Mouse (Mus musculus) midbrain, embryonic 10.5 days (tissue): ENCODE data around the gene Cdh4. TPM values are rescaled to one million over a fixed set of nuclear protein-coding genes. Genes with fewer than 3 reads are reported as not detected.

Source experiments
- DNase-seq: peaks from one replicate; pipeline ENCODE4 v3.0.0-alpha.2; 2017; ENCODE audit warnings: low spot score
- H3K27ac ChIP-seq: fragments of 300-500 bp; sonication (generic); replicated peaks from 2 replicates; pipeline ENCODE4 v1.5.1; 2016; ENCODE audit warnings: mild to moderate bottlenecking
- H3K27me3 ChIP-seq: fragments of 300-500 bp; sonication (generic); 2 replicates; pipeline ENCODE4 v1.6.1; 2016; ENCODE audit warnings: low read depth, mild to moderate bottlenecking; ENCODE audit not compliant: poor library complexity, severe bottlenecking
- H3K36me3 ChIP-seq: fragments of 300-500 bp; sonication (generic); 2 replicates; pipeline ENCODE4 v1.6.1; 2016; ENCODE audit warnings: mild to moderate bottlenecking, moderate library complexity
- H3K4me1 ChIP-seq: fragments of 300-500 bp; sonication (generic); 2 replicates; pipeline ENCODE4 v1.6.1; 2016
- H3K4me3 ChIP-seq: fragments of 300-500 bp; sonication (generic); 2 replicates; pipeline ENCODE4 v1.5.1; 2016; ENCODE audit warnings: mild to moderate bottlenecking, moderate library complexity
- H3K9me3 ChIP-seq: fragments of 300-500 bp; sonication (generic); replicated peaks from 2 replicates; pipeline ENCODE4 v1.6.1; 2016; ENCODE audit warnings: mild to moderate bottlenecking
- WGBS: fragments of 180-500 bp; shearing (Covaris S2); methylation state at CpG from one replicate; pipeline ENCODE4 v1.1.7; 2016; 5-methylcytosine and 5-hydroxymethylcytosine counted together
- polyA plus RNA-seq: library from polyadenylated mRNA; unstranded; fragments of >200 nt; fragmentation: Nextera tagmentation; extraction: Ambion mirVana; gene quantifications from 2 replicates; pipeline ENCODE4 v1.2.1, GENCODE M21; 2016

Gene Cdh4
- polyA plus RNA-seq, 1 experiment from 2014 or later = 8.3 TPM

- peaks cover 43% of the 10 kb centered on the region for H3K4me1 ChIP-seq
Measured at GRCm38 (mm10) chr2:179849732-179850131, 407.5 kb downstream of the Cdh4 start.

GRCm38 (mm10) chr2:179852169-179852568 is 409.9 kb downstream of the Cdh4 start:
- no peaks in the 10 kb centered on the region for H3K9me3 ChIP-seq
- no peak for DNase-seq
- H3K4me3 ChIP-seq = no peak overlapping the region
- H3K27me3 ChIP-seq = no peaks in the 10 kb centered on the region
- peaks cover 54% of the 10 kb centered on the region for H3K4me1 ChIP-seq
- H3K27ac ChIP-seq = peak overlapping the region; percentile 43; the same call in 1 of the 2 replicates
- no peaks in the 10 kb centered on the region for H3K36me3 ChIP-seq
- 89% methylated on average over 10 of the region's 10 CpGs for WGBS

More at GRCm38 (mm10) chr2:179849732-179850131, 407.5 kb downstream of the Cdh4 start:
- Histone ChIP-seq H3K9me3 (no peaks in the 10 kb centered on the region), H3K27me3 (no peaks in the 10 kb centered on the region), H3K27ac (peak overlapping the region; percentile 64), H3K4me3 (no peak overlapping the region), H3K36me3 (no peaks in the 10 kb centered on the region)
- DNase-seq = no peak
- WGBS = 56% methylated on average over 9 of the region's 9 CpGs

- DNase-seq = no peak
- Histone ChIP-seq H3K4me3 (no peak overlapping the region), H3K4me1 (peaks cover 54% of the 10 kb centered on the region), H3K36me3 (no peaks in the 10 kb centered on the region), H3K27me3 (no peaks in the 10 kb centered on the region), H3K9me3 (no peaks in the 10 kb centered on the region), H3K27ac (peak overlapping the region; percentile 43)
- 74% methylated on average over 11 of the region's 11 CpGs for WGBS
Measured at GRCm38 (mm10) chr2:179852862-179853261, 410.6 kb downstream of the Cdh4 start.

GRCm38 (mm10) chr2:179853892-179854291 is 411.7 kb downstream of the Cdh4 start:
- no peak for DNase-seq
- H3K36me3 ChIP-seq = no peaks in the 10 kb centered on the region
- no peaks in the 10 kb centered on the region for H3K9me3 ChIP-seq
- H3K4me3 ChIP-seq = no peak overlapping the region
- no peaks in the 10 kb centered on the region for H3K27me3 ChIP-seq
- 80% methylated on average over 10 of the region's 10 CpGs for WGBS
- peaks cover 53% of the 10 kb centered on the region for H3K4me1 ChIP-seq
- H3K27ac ChIP-seq = peak overlapping the region; percentile 69

GRCm38 (mm10) chr2:179857086-179857485 is 414.9 kb downstream of the Cdh4 start:
- H3K4me3 ChIP-seq = no peak overlapping the region
- no peak for DNase-seq
- no peaks in the 10 kb centered on the region for H3K36me3 ChIP-seq
- no peak overlapping the region for H3K27ac ChIP-seq
- 40% methylated on average over 4 of the region's 4 CpGs for WGBS
- H3K9me3 ChIP-seq = no peaks in the 10 kb centered on the region
- peaks cover 40% of the 10 kb centered on the region for H3K4me1 ChIP-seq
- no peaks in the 10 kb centered on the region for H3K27me3 ChIP-seq

- no peaks in the 10 kb centered on the region for H3K4me1 ChIP-seq
- no peak overlapping the region for H3K27ac ChIP-seq
- H3K27me3 ChIP-seq = no peaks in the 10 kb centered on the region
- no peaks in the 10 kb centered on the region for H3K36me3 ChIP-seq
- H3K9me3 ChIP-seq = no peaks in the 10 kb centered on the region
- DNase-seq = no peak
- 88% methylated on average over 3 of the region's 3 CpGs for WGBS
- H3K4me3 ChIP-seq = no peak overlapping the region
Measured at GRCm38 (mm10) chr2:179862676-179863075, 420.4 kb downstream of the Cdh4 start.

GRCm38 (mm10) chr2:179863266-179863665 is 421.0 kb downstream of the Cdh4 start:
- Histone ChIP-seq H3K4me3 (no peak overlapping the region), H3K27ac (no peak overlapping the region), H3K4me1 (no peaks in the 10 kb centered on the region), H3K36me3 (no peaks in the 10 kb centered on the region), H3K9me3 (no peaks in the 10 kb centered on the region), H3K27me3 (no peaks in the 10 kb centered on the region)
- WGBS = 76% methylated on average over 3 of the region's 3 CpGs
- DNase-seq = no peak

- H3K27ac ChIP-seq = no peak overlapping the region
- H3K4me1 ChIP-seq = peaks cover 6% of the 10 kb centered on the region
- H3K27me3 ChIP-seq = no peaks in the 10 kb centered on the region
- no peaks in the 10 kb centered on the region for H3K36me3 ChIP-seq
- no peak overlapping the region for H3K4me3 ChIP-seq
- no peak for DNase-seq
- H3K9me3 ChIP-seq = no peaks in the 10 kb centered on the region
- WGBS = 67% methylated on average over 5 of the region's 5 CpGs
Measured at GRCm38 (mm10) chr2:179865097-179865496, 422.9 kb downstream of the Cdh4 start.

GRCm38 (mm10) chr2:179867669-179868068 is 425.4 kb downstream of the Cdh4 start:
- 76% methylated on average over 3 of the region's 3 CpGs for WGBS
- H3K4me1 ChIP-seq = peaks cover 7% of the 10 kb centered on the region
- no peak overlapping the region for H3K27ac ChIP-seq
- H3K27me3 ChIP-seq = no peaks in the 10 kb centered on the region; the same call in 1 of the 2 replicates
- DNase-seq = no peak
- H3K9me3 ChIP-seq = no peaks in the 10 kb centered on the region
- no peak overlapping the region for H3K4me3 ChIP-seq
- H3K36me3 ChIP-seq = no peaks in the 10 kb centered on the region

GRCm38 (mm10) chr2:179869871-179870270 is 427.6 kb downstream of the Cdh4 start:
- 14% methylated on average over 2 of the region's 2 CpGs for WGBS
- Histone ChIP-seq H3K9me3 (no peaks in the 10 kb centered on the region), H3K27me3 (no peaks in the 10 kb centered on the region; the same call in 1 of the 2 replicates), H3K27ac (peak overlapping the region; percentile 10; the same call in 1 of the 2 replicates), H3K4me1 (peaks cover 7% of the 10 kb centered on the region), H3K4me3 (no peak overlapping the region), H3K36me3 (no peaks in the 10 kb centered on the region)
- no peak for DNase-seq

GRCm38 (mm10) chr2:179872724-179873123 is 430.5 kb downstream of the Cdh4 start:
- H3K27ac ChIP-seq = no peak overlapping the region
- H3K9me3 ChIP-seq = no peaks in the 10 kb centered on the region
- WGBS = 80% methylated on average over 5 of the region's 5 CpGs
- no peaks in the 10 kb centered on the region; the same call in 1 of the 2 replicates for H3K27me3 ChIP-seq
- no peak overlapping the region for H3K4me3 ChIP-seq
- DNase-seq = no peak
- H3K4me1 ChIP-seq = peaks cover 7% of the 10 kb centered on the region
- H3K36me3 ChIP-seq = no peaks in the 10 kb centered on the region

GRCm38 (mm10) chr2:179873315-179873714 is 431.1 kb downstream of the Cdh4 start:
- H3K27ac ChIP-seq = no peak overlapping the region
- no peak overlapping the region for H3K4me3 ChIP-seq
- H3K9me3 ChIP-seq = no peaks in the 10 kb centered on the region
- H3K36me3 ChIP-seq = no peaks in the 10 kb centered on the region
- DNase-seq = peak; percentile 38
- 46% methylated on average over 5 of the region's 5 CpGs for WGBS
- no peaks in the 10 kb centered on the region; the same call in 1 of the 2 replicates for H3K27me3 ChIP-seq
- peaks cover 7% of the 10 kb centered on the region for H3K4me1 ChIP-seq

- H3K9me3 ChIP-seq = no peaks in the 10 kb centered on the region
- 9% methylated on average over 3 of the region's 3 CpGs for WGBS
- peak; percentile 81 for DNase-seq
- H3K4me3 ChIP-seq = no peak overlapping the region
- H3K4me1 ChIP-seq = peaks cover under 1% of the 10 kb centered on the region; the same call in 1 of the 2 replicates
- H3K36me3 ChIP-seq = no peaks in the 10 kb centered on the region
- no peak overlapping the region for H3K27ac ChIP-seq
- H3K27me3 ChIP-seq = no peaks in the 10 kb centered on the region; the same call in 1 of the 2 replicates
Measured at GRCm38 (mm10) chr2:179875147-179875546, 432.9 kb downstream of the Cdh4 start.
